Comparison of ENCODE assay signal across 10 mouse cellular contexts in the genomic region with DNA sequence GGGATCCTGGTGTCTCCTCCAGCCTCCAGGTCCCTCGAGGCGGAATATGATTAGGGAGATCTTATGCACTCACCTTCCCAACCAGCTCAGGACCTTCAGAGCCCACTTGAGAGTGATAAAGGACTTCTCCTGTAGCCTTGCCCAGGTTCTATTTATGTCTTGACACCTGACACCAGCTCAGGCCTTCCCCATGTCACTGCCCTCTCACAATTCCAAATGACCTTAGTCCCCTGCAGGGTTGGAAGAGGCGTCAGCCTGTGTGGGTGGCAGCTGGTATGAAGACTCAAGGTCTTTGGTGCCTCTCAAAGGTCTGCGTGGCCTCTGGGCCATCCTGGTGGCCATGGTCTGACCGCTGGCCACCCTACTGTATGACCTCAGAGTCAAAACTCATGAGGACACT.
"Had no signal": no experiment of that assay in that cellular context is flagged by ENCODE, and none has a peak within 500 bp of the region (broad histone marks: within the 10 kb centered on the region; RNA-seq: fewer than 3 reads in every experiment).

No protein-coding gene starts in this region.

- H3K36me3 ChIP-seq: kidney, embryonic 15.5 days; limb, embryonic 13.5 days; liver, embryonic 13.5 days; midbrain, embryonic 12.5 days had no signal

- H3K4me1 ChIP-seq: kidney, embryonic 15.5 days; limb, embryonic 13.5 days; midbrain, embryonic 12.5 days had no signal

- DNase-seq: kidney, adult 2 months; kidney, postnatal 14 days; left cerebral cortex, postnatal 4 days; liver, embryonic 13.5 days; lung, embryonic 14.5 days; right cerebral cortex, postnatal 14 days; thymus, postnatal 36 days had no signal

- H3K4me3 ChIP-seq: kidney, embryonic 15.5 days; limb, embryonic 13.5 days; liver, embryonic 13.5 days; midbrain, embryonic 12.5 days had no signal

- H3K9me3 ChIP-seq: kidney, embryonic 15.5 days; liver, embryonic 13.5 days had no signal

- H3K4me2 ChIP-seq: kidney, embryonic 15.5 days; limb, embryonic 13.5 days; liver, embryonic 13.5 days; lung, embryonic 14.5 days; midbrain, embryonic 12.5 days had no signal

- H3K27me3 ChIP-seq: kidney, embryonic 15.5 days; limb, embryonic 13.5 days; liver, embryonic 13.5 days; midbrain, embryonic 12.5 days had no signal

- H3K27ac ChIP-seq: kidney, embryonic 15.5 days; limb, embryonic 13.5 days; liver, embryonic 13.5 days; midbrain, embryonic 12.5 days had no signal

- H3K9ac ChIP-seq: kidney, embryonic 15.5 days; limb, embryonic 13.5 days; liver, embryonic 13.5 days; lung, embryonic 14.5 days; midbrain, embryonic 12.5 days had no signal
